Mouse (Mus musculus) hindbrain, postnatal 0 days (tissue): ENCODE data around the gene Gm20489. TPM values are rescaled to one million over a fixed set of nuclear protein-coding genes. Genes with fewer than 3 reads are reported as not detected.

ENCODE experiments used
- ATAC-seq: fragments of 200-750 bp; cut with Nextera tagmentation; 2 replicates; pipeline ENCODE4 v1.8.0; 2017; ENCODE audit warnings: mild to moderate bottlenecking, moderate TSS enrichment, moderate library complexity
- DNase-seq: peaks from one replicate; pipeline ENCODE4 v3.0.0-alpha.2; 2015; ENCODE audit warnings: low spot score
- H3K27ac ChIP-seq: fragments of 300-500 bp; sonication (generic); 2 replicates; pipeline ENCODE4 v1.5.1; 2014; ENCODE audit warnings: mild to moderate bottlenecking
- H3K27me3 ChIP-seq: fragments of 300-500 bp; sonication (generic); 2 replicates; pipeline ENCODE4 v1.6.1; 2014; ENCODE audit warnings: low read length, mixed read lengths; ENCODE audit not compliant: insufficient read depth
- H3K36me3 ChIP-seq: fragments of 300-500 bp; sonication (generic); 2 replicates; pipeline ENCODE4 v1.6.1; 2014; ENCODE audit warnings: low read length, mixed read lengths; ENCODE audit not compliant: insufficient read depth
- H3K4me1 ChIP-seq: fragments of 300-500 bp; sonication (generic); 2 replicates; pipeline ENCODE4 v1.6.1; 2014; ENCODE audit warnings: antibody characterized with exemption, low read length, mixed read lengths; ENCODE audit not compliant: insufficient read depth
- H3K4me2 ChIP-seq: fragments of 300-500 bp; sonication (generic); 2 replicates; pipeline ENCODE4 v1.6.1; 2014; ENCODE audit warnings: low read depth, mild to moderate bottlenecking, low read length, moderate library complexity, mixed read lengths
- H3K4me3 ChIP-seq: fragments of 300-500 bp; sonication (generic); 2 replicates; pipeline ENCODE4 v1.5.1; 2014; ENCODE audit warnings: low read length
- H3K9ac ChIP-seq: fragments of 300-500 bp; sonication (generic); replicated peaks from 2 replicates; pipeline ENCODE4 v1.6.1; 2014; ENCODE audit warnings: mild to moderate bottlenecking, low read length, moderate library complexity, mixed read lengths
- H3K9me3 ChIP-seq: fragments of 300-500 bp; sonication (generic); 2 replicates; pipeline ENCODE4 v1.6.1; 2016; ENCODE audit warnings: low read length, mixed read lengths
- CTCF ChIP-seq: IDR thresholded peaks from 2 replicates; pipeline ENCODE4 v1.5.1; 2016; ENCODE audit warnings: antibody characterized with exemption, control low read depth, low read depth
- WGBS: fragments of 180-500 bp; shearing (Covaris S2); extraction: QIAGEN DNeasy Blood & Tissue Kit; methylation state at CpG from one replicate; pipeline ENCODE4 v1.1.7; 2014; 5-methylcytosine and 5-hydroxymethylcytosine counted together
- polyA plus RNA-seq: library from polyadenylated mRNA; unstranded; fragments of >200 nt; fragmentation: Nextera tagmentation; extraction: Ambion mirVana; gene quantifications from 2 replicates; pipeline ENCODE4 v1.2.1, GENCODE M21; 2015
- total RNA-seq: library from RNA; depleted of rRNA; stranded (reverse); fragments of >200 nt; gene quantifications from 2 replicates; pipeline ENCODE4 v1.2.3, GENCODE M21; 2014

Gene Gm20489
- total and polyA plus RNA-seq, 2 experiments from 2014 or later = not detected

DNA sequence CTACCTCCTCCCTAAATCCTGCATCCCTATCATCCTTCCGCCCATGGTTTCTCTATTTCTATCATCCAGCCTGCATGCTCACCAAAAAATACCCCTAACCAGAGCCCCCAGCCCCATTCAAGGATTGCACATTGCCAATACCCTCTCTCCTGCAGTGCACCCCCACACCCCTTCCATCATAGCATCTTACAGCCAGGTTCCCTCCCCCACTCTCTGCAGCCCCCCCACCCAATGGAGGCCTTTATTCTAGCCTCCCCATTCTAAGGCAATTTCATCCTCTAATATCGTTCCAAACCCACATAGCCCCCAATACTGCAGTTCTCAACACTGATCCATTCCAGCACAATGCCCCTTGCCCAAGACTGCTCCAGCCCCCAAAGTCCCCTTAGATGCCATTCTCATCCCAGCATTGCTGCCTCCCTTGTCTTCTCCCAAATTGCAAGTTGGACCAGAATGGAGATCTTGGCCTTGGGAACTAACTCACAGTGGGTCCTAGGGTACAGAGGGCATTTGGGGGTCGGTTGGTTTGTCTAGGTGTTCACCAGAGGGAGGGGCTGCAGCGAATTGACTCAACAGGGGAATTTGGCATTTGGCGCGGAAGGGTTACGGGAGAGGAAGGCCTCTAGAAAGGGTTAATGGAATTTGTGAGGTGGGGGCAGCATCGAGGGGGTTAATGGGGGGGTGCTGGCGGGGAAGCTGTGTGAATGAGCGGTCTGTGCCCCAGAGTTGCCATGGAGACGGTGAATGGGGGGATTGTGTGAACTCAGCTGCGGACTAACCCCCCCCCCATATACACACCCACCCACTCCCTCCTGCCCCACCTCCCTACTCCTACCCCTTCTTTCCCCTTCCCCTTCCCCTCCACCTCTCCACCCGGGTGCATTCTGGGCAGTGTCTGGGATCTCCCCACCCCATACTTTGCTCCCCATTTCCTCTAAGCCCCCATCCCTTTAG lies 30.9 kb upstream of the Gm20489 start:
- H3K4me1 ChIP-seq = no peaks in the 10 kb centered on the region
- H3K27me3 ChIP-seq = no peaks in the 10 kb centered on the region
- H3K4me3 ChIP-seq = peak overlapping the region; percentile 53
- no peak for TF ChIP-seq CTCF
- ATAC-seq = peak; percentile 82
- peak overlapping the region; percentile 69 for H3K9ac ChIP-seq
- 29% methylated on average over 13 of the region's 13 CpGs for WGBS
- H3K27ac ChIP-seq = peak overlapping the region; percentile 87
- no peaks in the 10 kb centered on the region for H3K9me3 ChIP-seq
- no peaks in the 10 kb centered on the region for H3K36me3 ChIP-seq
- peak; percentile 77 for DNase-seq
- peak overlapping the region; percentile 56 for H3K4me2 ChIP-seq

- Histone ChIP-seq H3K9me3 (no peaks in the 10 kb centered on the region), H3K27ac (peak within 1 kb of the TSS; percentile 87), H3K4me1 (no peaks in the 10 kb centered on the region), H3K9ac (peak within 1 kb of the TSS; percentile 69), H3K4me2 (peak within 1 kb of the TSS; percentile 56), H3K27me3 (no peaks in the 10 kb centered on the region), H3K36me3 (no peaks in the 10 kb centered on the region), H3K4me3 (peak within 1 kb of the TSS; percentile 53)
- peak; percentile 78 for DNase-seq
- WGBS = 33% methylated on average over 10 of the region's 24 CpGs
- peak; percentile 25; the same call in 1 of the 2 replicates for ATAC-seq
- TF ChIP-seq CTCF = no peak
These were observed 30.2 kb upstream of the Gm20489 start, which contains the start of gene Nlgn3 for GRCm38 (mm10) chrX:101299055-101299454. Gene Nlgn3, plus strand, starts transcription at chrX:101299168.

DNA sequence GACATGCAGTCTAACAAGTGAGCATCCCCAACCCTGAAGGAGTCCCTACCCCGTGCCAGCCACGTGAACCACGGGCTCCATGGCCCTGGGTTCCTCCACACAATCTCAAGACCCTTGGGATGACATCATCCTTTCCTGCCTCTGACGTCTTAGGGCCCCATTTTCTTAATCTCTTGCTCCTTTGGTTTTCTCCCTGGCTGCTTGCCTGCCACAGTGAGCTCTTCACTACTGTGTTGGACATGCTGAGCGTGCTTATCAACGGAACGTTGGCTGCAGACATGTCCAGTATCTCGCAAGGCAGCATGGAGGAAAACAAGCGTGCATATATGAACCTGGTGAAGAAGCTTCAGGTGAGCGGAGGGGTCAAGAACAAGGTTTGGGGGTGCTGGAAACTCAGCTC lies 21.3 kb upstream of the Gm20489 start:
- H3K9ac ChIP-seq = no peak overlapping the region
- WGBS = 91% methylated on average over 10 of the region's 10 CpGs
- H3K4me3 ChIP-seq = no peak overlapping the region
- peaks cover 17% of the 10 kb centered on the region; the same call in 1 of the 2 replicates for H3K36me3 ChIP-seq
- H3K27ac ChIP-seq = no peak overlapping the region
- no peak for ATAC-seq
- no peaks in the 10 kb centered on the region for H3K4me1 ChIP-seq
- no peaks in the 10 kb centered on the region for H3K9me3 ChIP-seq
- DNase-seq = no peak
- TF ChIP-seq CTCF = no peak
- H3K4me2 ChIP-seq = no peak overlapping the region
- H3K27me3 ChIP-seq = no peaks in the 10 kb centered on the region

DNA sequence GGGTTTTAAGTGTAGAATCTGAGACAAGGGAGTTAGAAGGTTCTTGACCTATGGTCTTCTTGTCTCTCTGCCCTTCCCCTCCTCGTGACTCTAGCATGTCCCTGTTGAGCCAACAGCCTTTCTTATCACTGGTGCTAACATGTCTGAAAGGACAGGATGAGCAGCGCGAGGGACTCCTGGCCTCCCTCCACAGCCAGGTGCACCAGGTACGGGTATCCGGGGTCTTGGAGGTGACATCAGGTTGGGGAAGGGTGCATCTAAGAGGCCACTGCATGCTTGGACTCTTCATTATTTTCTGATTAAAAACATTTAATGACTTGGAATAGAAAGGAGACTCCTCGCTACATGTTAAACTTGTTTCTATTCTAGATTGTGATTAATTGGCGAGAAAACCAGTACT lies 20.2 kb upstream of the Gm20489 start:
- ATAC-seq (no peak), DNase-seq (no peak)
- no peak overlapping the region for H3K4me2 ChIP-seq
- no peaks in the 10 kb centered on the region for H3K27me3 ChIP-seq
- 90% methylated on average over 7 of the region's 7 CpGs for WGBS
- H3K27ac ChIP-seq = no peak overlapping the region
- H3K9me3 ChIP-seq = no peaks in the 10 kb centered on the region
- no peak overlapping the region for H3K9ac ChIP-seq
- no peak for TF ChIP-seq CTCF
- peaks cover 17% of the 10 kb centered on the region; the same call in 1 of the 2 replicates for H3K36me3 ChIP-seq
- no peaks in the 10 kb centered on the region for H3K4me1 ChIP-seq
- no peak overlapping the region for H3K4me3 ChIP-seq

- H3K36me3 ChIP-seq = peaks cover 17% of the 10 kb centered on the region; the same call in 1 of the 2 replicates
- TF ChIP-seq CTCF = no peak
- DNase-seq (no peak), ATAC-seq (no peak)
- H3K27me3 ChIP-seq = no peaks in the 10 kb centered on the region
- no peak overlapping the region for H3K9ac ChIP-seq
- H3K9me3 ChIP-seq = no peaks in the 10 kb centered on the region
- no peak overlapping the region for H3K4me3 ChIP-seq
- no peak overlapping the region for H3K27ac ChIP-seq
- H3K4me1 ChIP-seq = no peaks in the 10 kb centered on the region
- H3K4me2 ChIP-seq = no peak overlapping the region
- WGBS = 83% methylated on average over 6 of the region's 6 CpGs
These were observed 19.6 kb upstream of the Gm20489 start for GRCm38 (mm10) chrX:101288432-101288831.

DNA sequence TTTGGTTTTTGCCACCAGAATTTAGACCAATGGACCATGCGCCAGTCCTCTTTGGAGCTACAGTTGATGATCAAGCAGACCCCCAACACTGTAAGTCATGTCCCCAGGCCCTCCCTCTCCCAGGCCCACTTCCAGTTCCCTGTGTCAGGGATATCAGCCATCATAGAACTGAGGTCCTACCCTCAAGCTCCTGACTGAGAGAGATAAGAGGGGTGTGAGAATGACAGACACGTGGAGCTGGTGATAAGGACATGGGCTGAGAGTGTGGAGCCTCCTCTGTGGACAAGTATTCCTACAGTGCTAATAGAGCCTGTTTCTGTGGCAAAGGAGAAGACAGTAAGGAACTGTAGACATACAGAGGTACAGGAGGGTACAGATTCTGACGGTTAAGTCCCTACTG lies 18.7 kb upstream of the Gm20489 start:
- DNase-seq = no peak
- no peak overlapping the region for H3K27ac ChIP-seq
- no peak overlapping the region for H3K4me2 ChIP-seq
- H3K36me3 ChIP-seq = peaks cover 17% of the 10 kb centered on the region; the same call in 1 of the 2 replicates
- no peaks in the 10 kb centered on the region for H3K4me1 ChIP-seq
- no peak overlapping the region for H3K4me3 ChIP-seq
- H3K27me3 ChIP-seq = no peaks in the 10 kb centered on the region
- H3K9ac ChIP-seq = no peak overlapping the region
- no peaks in the 10 kb centered on the region for H3K9me3 ChIP-seq
- no peak for TF ChIP-seq CTCF
- 96% methylated on average over 3 of the region's 3 CpGs for WGBS
- ATAC-seq = no peak
